Mouse (Mus musculus): Measurements from ENCODE around the gene Rnf20. TPM values are rescaled to one million over a fixed set of nuclear protein-coding genes. Genes with fewer than 3 reads are reported as not detected.

Rnf20 gene
- total RNA-seq (2014; rRNA removed) (48.3 and 76.7 TPM in 2 replicates), polyA plus RNA-seq (2015; fragmentation: Nextera tagmentation; extraction: Ambion mirVana) (41.0 and 46.2 TPM in 2 replicates)

DNA sequence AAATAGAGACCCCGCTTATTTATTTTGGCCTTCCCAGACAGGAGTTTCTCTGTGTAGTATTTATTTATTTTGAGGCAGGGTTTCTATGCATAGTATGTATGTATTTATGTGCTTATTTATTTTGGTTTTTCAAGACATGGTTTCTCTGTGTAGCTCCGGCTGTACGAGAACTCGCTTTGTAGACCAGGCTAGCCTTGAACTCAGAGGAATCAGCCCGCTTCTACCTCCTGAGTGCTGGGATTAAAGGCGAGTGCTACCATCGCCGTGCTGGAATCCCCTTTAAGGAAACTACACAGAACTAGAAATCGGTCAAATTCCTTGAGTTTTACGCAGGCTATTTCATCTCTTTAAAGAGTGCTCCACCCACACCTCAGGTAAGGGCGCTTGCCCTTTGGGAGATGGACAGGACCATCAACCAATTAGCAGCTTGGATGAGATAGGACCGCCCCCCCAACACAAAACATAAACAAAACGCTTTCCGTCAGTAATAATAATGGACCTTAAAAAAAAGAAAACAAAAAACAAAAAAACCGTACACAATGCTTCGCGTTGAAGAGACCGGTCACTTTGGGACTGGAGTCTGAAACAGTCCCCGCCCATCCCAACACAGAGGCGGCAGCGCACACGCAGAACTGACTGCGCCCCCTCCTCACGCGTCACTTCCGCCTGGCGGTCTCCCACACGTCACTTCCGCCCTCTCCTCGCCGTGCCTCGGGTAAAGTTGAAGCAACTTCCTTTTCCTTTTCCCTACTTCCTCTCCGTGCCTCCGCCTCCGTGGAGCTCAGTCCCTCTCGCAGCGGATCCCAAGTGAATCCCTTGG, at the start of gene Rnf20:
TSS of gene Rnf20 (plus strand) at position 688 of the 820 bp plus-strand sequence.
- Histone ChIP-seq H3K36me3 (ENCODE audit: insufficient read depth, low read length) (peaks cover 18% of the 10 kb centered on the region), H3K9me3 (ENCODE audit: low read length) (no peaks in the 10 kb centered on the region), H3K4me1 (ENCODE audit: insufficient read depth, low read length) (no peaks in the 10 kb centered on the region; the same call in 1 of the 2 replicates), H3K4me2 (ENCODE audit: low read depth, low read length, poor library complexity, severe bottlenecking) (peak within 1 kb of the TSS; percentile 77), H3K27ac (ENCODE audit: low read depth, low read length) (peak within 1 kb of the TSS; percentile 89), H3K9ac (replicated peaks; ENCODE audit: low read length, poor library complexity, severe bottlenecking) (peak within 1 kb of the TSS; percentile 84), H3K4me3 (ENCODE audit: low read depth, low read length) (peak within 1 kb of the TSS; percentile 85), H3K27me3 (ENCODE audit: insufficient read depth, low read length) (no peaks in the 10 kb centered on the region)
- TF ChIP-seq CTCF (IDR thresholded peaks at IDR 0.05): no peak
- peak; percentile 96 for ATAC-seq (ENCODE audit: low FRiP score)
- WGBS: 4% methylated on average over 37 of the region's 37 CpGs
- peak; percentile 97 for DNase-seq (ENCODE audit: low spot score)

GRCm38 (mm10) chr4:49583965-49584831, 47.6 kb upstream of the Rnf20 start:
- Histone ChIP-seq H3K4me2 (ENCODE audit: low read depth, low read length, poor library complexity, severe bottlenecking) (no peak overlapping the region), H3K36me3 (ENCODE audit: insufficient read depth, low read length) (peaks cover 33% of the 10 kb centered on the region), H3K27me3 (ENCODE audit: insufficient read depth, low read length) (no peaks in the 10 kb centered on the region), H3K4me1 (ENCODE audit: insufficient read depth, low read length) (no peaks in the 10 kb centered on the region), H3K4me3 (ENCODE audit: low read depth, low read length) (no peak overlapping the region), H3K27ac (ENCODE audit: low read depth, low read length) (no peak overlapping the region), H3K9me3 (ENCODE audit: low read length) (no peaks in the 10 kb centered on the region), H3K9ac (replicated peaks; ENCODE audit: low read length, poor library complexity, severe bottlenecking) (no peak overlapping the region)
- no peak for TF ChIP-seq CTCF (IDR thresholded peaks at IDR 0.05)
- whole genome bisulfite sequencing: 55% methylated on average over 14 of the region's 14 CpGs
- ATAC-seq (ENCODE audit: low FRiP score) (no peak), DNase-seq (ENCODE audit: low spot score) (peak; percentile 23)

- WGBS: 85% methylated on average over 7 of the region's 7 CpGs
- no peak overlapping the region for H3K9ac ChIP-seq (replicated peaks; ENCODE audit: low read length, poor library complexity, severe bottlenecking)
- no peaks in the 10 kb centered on the region for H3K4me1 ChIP-seq (ENCODE audit: insufficient read depth, low read length)
- no peak overlapping the region for H3K27ac ChIP-seq (ENCODE audit: low read depth, low read length)
- no peak for TF ChIP-seq CTCF (IDR thresholded peaks at IDR 0.05)
- H3K27me3 ChIP-seq (ENCODE audit: insufficient read depth, low read length): no peaks in the 10 kb centered on the region
- H3K4me2 ChIP-seq (ENCODE audit: low read depth, low read length, poor library complexity, severe bottlenecking): no peak overlapping the region
- peaks cover 33% of the 10 kb centered on the region for H3K36me3 ChIP-seq (ENCODE audit: insufficient read depth, low read length)
- no peaks in the 10 kb centered on the region for H3K9me3 ChIP-seq (ENCODE audit: low read length)
- peak; percentile 36 for DNase-seq (ENCODE audit: low spot score)
- ATAC-seq (ENCODE audit: low FRiP score): 0 out of 2 replicates have a peak, but pooled peaks have one; percentile 36
- H3K4me3 ChIP-seq (ENCODE audit: low read depth, low read length): no peak overlapping the region
Measured at GRCm38 (mm10) chr4:49585524-49586101, 46.2 kb upstream of the Rnf20 start.

GRCm38 (mm10) chr4:49586811-49587210, 45.0 kb upstream of the Rnf20 start:
- no peaks in the 10 kb centered on the region for H3K4me1 ChIP-seq (ENCODE audit: insufficient read depth, low read length)
- no peak overlapping the region for H3K4me2 ChIP-seq (ENCODE audit: low read depth, low read length, poor library complexity, severe bottlenecking)
- no peaks in the 10 kb centered on the region for H3K9me3 ChIP-seq (ENCODE audit: low read length)
- no peak overlapping the region for H3K27ac ChIP-seq (ENCODE audit: low read depth, low read length)
- ATAC-seq (ENCODE audit: low FRiP score): no peak
- no peak for TF ChIP-seq CTCF (IDR thresholded peaks at IDR 0.05)
- no peak for DNase-seq (ENCODE audit: low spot score)
- H3K9ac ChIP-seq (replicated peaks; ENCODE audit: low read length, poor library complexity, severe bottlenecking): no peak overlapping the region
- H3K27me3 ChIP-seq (ENCODE audit: insufficient read depth, low read length): no peaks in the 10 kb centered on the region
- WGBS: 94% methylated on average over 10 of the region's 10 CpGs
- H3K36me3 ChIP-seq (ENCODE audit: insufficient read depth, low read length): peaks cover 26% of the 10 kb centered on the region
- no peak overlapping the region for H3K4me3 ChIP-seq (ENCODE audit: low read depth, low read length)

DNA sequence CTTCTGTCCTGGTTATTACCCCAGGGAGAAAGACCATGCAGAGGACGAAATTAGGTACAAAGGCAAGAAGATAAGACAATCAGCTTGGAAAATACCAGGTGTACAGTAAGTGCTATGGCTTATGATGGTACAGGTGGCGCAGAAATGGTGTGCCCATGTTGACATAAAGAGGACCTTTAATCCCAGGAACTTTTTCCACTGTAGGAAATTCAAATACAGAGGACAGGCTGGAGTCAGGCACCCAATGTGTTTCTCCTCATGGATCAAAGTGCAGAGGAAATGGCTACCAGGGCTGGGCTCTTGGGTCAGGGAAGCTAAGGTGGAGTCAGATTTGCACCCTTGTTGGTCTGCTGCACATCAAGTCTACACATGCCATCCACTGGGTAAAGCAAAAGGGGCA, 41.7 kb upstream of the Rnf20 start:
- 78% methylated on average over 2 of the region's 2 CpGs for WGBS
- DNase-seq (ENCODE audit: low spot score) (no peak), ATAC-seq (ENCODE audit: low FRiP score) (no peak)
- no peak overlapping the region for H3K27ac ChIP-seq (ENCODE audit: low read depth, low read length)
- H3K36me3 ChIP-seq (ENCODE audit: insufficient read depth, low read length): peaks cover 21% of the 10 kb centered on the region
- H3K27me3 ChIP-seq (ENCODE audit: insufficient read depth, low read length): no peaks in the 10 kb centered on the region
- no peak overlapping the region for H3K9ac ChIP-seq (replicated peaks; ENCODE audit: low read length, poor library complexity, severe bottlenecking)
- H3K9me3 ChIP-seq (ENCODE audit: low read length): no peaks in the 10 kb centered on the region
- H3K4me2 ChIP-seq (ENCODE audit: low read depth, low read length, poor library complexity, severe bottlenecking): no peak overlapping the region
- no peak for TF ChIP-seq CTCF (IDR thresholded peaks at IDR 0.05)
- no peak overlapping the region for H3K4me3 ChIP-seq (ENCODE audit: low read depth, low read length)
- no peaks in the 10 kb centered on the region for H3K4me1 ChIP-seq (ENCODE audit: insufficient read depth, low read length)
